Mouse (Mus musculus): ENCODE data around the gene Lrrc71.

DNA sequence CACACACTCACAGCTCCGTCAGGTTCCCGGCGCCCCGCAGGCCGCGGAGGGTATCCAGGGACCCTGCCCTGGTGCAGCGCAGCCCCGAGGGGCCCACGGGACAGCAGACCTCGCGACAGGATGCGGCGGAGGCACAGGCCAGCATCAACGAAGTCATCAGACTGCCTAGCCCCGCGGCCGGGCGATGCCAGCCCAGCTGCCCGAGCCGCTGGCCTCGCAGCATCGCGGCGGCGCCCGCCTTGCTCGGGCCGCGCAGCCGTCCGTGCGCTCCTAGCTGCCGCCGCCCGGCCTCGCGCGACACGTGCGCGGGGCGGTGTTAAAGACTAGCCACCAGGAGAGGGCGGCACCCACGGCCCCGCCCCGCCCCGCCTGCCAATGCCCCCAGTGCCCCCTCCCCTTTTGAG is 46.5 kb upstream of the Lrrc71 start, which contains the start of gene Ntrk1:
- TF ChIP-seq EP300 (IDR thresholded peaks at IDR 0.05; ENCODE audit: low read depth) (no peak), CTCF (IDR thresholded peaks at IDR 0.05; ENCODE audit: low read depth) (no peak)
